Mouse (Mus musculus) limb, embryonic 15.5 days (tissue): ENCODE data around the gene Nccrp1. TPM values are rescaled to one million over a fixed set of nuclear protein-coding genes. Genes with fewer than 3 reads are reported as not detected.
"Not testable (repeated sequence)": the region's sequence is repeated elsewhere in the genome, so short reads cannot be mapped to it uniquely, and the experiment has no call there.

ENCODE experiments used
- ATAC-seq: fragments of 200-750 bp; cut with Nextera tagmentation; 2 replicates; pipeline ENCODE4 v1.8.0; 2017; ENCODE audit warnings: low read depth, moderate TSS enrichment; ENCODE audit not compliant: insufficient number of reproducible peaks, low FRiP score, low TSS enrichment
- H3K27ac ChIP-seq: fragments of 300-500 bp; sonication (generic); 2 replicates; pipeline ENCODE4 v1.5.1; 2015; ENCODE audit warnings: moderate library complexity, mild to moderate bottlenecking, inconsistent platforms
- H3K27me3 ChIP-seq: fragments of 300-500 bp; sonication (generic); 2 replicates; pipeline ENCODE4 v1.6.1; 2015; ENCODE audit warnings: inconsistent platforms
- H3K36me3 ChIP-seq: fragments of 300-500 bp; sonication (generic); 2 replicates; pipeline ENCODE4 v1.6.1; 2015; ENCODE audit warnings: inconsistent platforms
- H3K4me1 ChIP-seq: fragments of 300-500 bp; sonication (generic); 2 replicates; pipeline ENCODE4 v1.6.1; 2015; ENCODE audit warnings: inconsistent platforms
- H3K4me2 ChIP-seq: fragments of 300-500 bp; sonication (generic); 2 replicates; pipeline ENCODE4 v1.6.1; 2015; ENCODE audit warnings: mild to moderate bottlenecking, inconsistent platforms
- H3K4me3 ChIP-seq: fragments of 300-500 bp; sonication (generic); 2 replicates; pipeline ENCODE4 v1.5.1; 2015; ENCODE audit warnings: mild to moderate bottlenecking, inconsistent platforms
- H3K9ac ChIP-seq: fragments of 300-500 bp; sonication (generic); 2 replicates; pipeline ENCODE4 v1.6.1; 2015; ENCODE audit warnings: inconsistent platforms
- H3K9me3 ChIP-seq: fragments of 300-500 bp; sonication (generic); 2 replicates; pipeline ENCODE4 v1.6.1; 2016; ENCODE audit warnings: inconsistent platforms
- WGBS: fragments of 180-500 bp; shearing (Covaris S2); methylation state at CpG from one replicate; pipeline ENCODE4 v1.1.7; 2015; 5-methylcytosine and 5-hydroxymethylcytosine counted together
- polyA plus RNA-seq: library from polyadenylated mRNA; unstranded; fragments of >200 nt; fragmentation: Nextera tagmentation; extraction: Ambion mirVana; gene quantifications from 2 replicates; pipeline ENCODE4 v1.2.1, GENCODE M21; 2015

The Nccrp1 gene
- polyA plus RNA-seq, 1 experiment from 2014 or later, result 1.6 TPM

DNA sequence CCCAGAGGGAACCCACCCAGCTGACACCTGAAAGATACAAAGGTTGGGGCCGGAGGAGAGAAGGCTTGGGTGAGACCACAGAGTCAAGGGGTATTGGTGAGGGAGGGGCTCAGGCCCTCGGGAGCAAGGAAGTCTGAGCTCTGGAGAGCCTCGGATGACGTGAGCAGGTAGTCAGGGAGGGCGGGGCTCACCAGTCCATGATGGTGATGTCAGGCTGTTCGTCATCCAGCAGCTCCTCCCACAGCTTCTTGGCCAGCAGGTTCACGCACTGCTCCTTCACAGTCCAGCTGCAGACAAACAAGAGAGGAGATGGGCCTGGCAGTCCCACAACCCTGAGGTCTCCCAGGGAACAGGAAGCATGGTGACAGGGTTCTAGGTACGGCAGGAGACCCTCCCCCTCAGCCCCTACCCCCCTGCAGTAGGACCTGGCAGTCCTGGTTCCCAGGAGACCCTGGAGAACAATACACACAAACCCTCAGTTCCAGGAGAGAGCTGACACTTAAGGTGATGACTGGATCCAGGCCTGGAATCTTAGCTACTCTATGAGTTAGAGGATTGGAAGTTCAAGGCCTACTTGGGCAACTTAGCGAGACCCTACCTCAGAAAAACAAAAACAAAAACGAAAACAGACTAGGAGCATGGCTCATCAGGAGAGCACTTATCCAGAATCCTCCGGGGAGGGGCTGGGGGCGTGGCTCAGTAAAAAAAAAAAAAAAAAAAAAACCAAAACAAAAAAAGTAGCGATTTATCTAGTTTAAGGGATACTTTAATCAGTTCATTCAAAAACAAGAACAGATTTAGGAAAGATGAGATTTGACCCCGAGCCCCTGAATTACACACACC, 1.8 kb downstream of the Nccrp1 start:
- H3K9ac ChIP-seq, result no peak overlapping the region
- no peak overlapping the region for H3K4me3 ChIP-seq
- H3K36me3 ChIP-seq, result no peaks in the 10 kb centered on the region
- no peaks in the 10 kb centered on the region for H3K9me3 ChIP-seq
- H3K4me1 ChIP-seq, result peaks cover 25% of the 10 kb centered on the region
- no peak overlapping the region for H3K4me2 ChIP-seq
- 33% methylated on average over 14 of the region's 14 CpGs for WGBS
- no peak for ATAC-seq
- H3K27ac ChIP-seq, result no peak overlapping the region
- peaks cover 46% of the 10 kb centered on the region for H3K27me3 ChIP-seq

DNA sequence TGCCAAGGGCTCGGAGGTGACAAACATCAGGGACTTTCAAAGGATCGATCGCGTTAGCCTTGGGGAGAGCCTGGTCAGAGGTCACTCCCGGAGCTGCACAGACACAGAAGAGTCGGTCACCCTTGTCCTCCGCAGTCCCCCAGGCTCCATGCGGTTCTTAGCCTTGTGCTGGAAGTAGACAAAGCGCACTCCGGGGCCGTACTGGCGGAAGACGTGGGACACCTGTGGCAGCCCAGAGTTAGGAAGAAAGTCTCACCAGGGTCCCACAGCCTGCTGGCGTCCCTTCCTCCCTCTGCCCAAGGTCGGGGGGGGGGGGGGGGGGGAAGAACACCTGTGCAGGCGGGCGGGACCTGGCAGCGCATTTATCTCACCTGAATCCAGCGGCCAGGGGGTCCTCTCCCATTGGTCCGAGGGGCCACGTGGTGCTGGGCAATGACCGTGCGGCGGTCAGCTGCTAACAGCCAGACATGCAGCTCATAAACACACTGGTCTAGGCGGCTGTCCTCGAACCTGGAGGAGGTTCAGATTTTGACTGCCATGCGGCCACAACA, 2.9 kb downstream of the Nccrp1 start:
- H3K4me2 ChIP-seq, result no peak overlapping the region
- 5% methylated on average over 26 of the region's 27 CpGs for WGBS
- H3K4me1 ChIP-seq, result peaks cover 25% of the 10 kb centered on the region
- no peak overlapping the region for H3K27ac ChIP-seq
- H3K36me3 ChIP-seq, result no peaks in the 10 kb centered on the region
- H3K9me3 ChIP-seq, result no peaks in the 10 kb centered on the region
- H3K9ac ChIP-seq, result no peak overlapping the region
- no peak for ATAC-seq
- H3K4me3 ChIP-seq, result no peak overlapping the region
- peaks cover 46% of the 10 kb centered on the region for H3K27me3 ChIP-seq

DNA sequence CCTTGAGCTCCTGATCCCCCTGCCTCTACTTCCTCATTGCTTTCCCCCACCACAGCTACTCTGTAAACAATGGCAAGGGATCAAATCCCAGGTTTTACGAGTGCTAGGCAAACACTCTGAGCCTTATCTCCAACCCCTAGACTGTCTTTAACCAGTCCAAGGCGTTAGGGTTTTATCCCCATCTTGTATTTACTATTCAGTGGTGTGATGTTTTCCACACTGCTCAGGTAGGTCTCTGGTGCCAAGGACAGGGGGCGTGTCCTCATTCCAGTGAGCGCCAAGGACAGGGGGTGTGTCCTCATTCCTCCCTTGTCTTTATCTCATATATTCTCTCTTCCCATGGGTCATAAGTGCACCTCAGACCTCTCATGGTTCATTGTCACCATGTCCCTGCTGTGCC, 6.5 kb downstream of the Nccrp1 start, which contains the start of gene Sycn:
TSS of gene Sycn (plus strand) at position 360 of the 400 bp plus-strand sequence.
- Histone ChIP-seq H3K4me3 (no peak within 1 kb of the TSS), H3K36me3 (no peaks in the 10 kb centered on the region), H3K9me3 (no peaks in the 10 kb centered on the region), H3K4me1 (peaks cover 7% of the 10 kb centered on the region; the same call in 1 of the 2 replicates), H3K27ac (no peak within 1 kb of the TSS), H3K27me3 (peaks cover 18% of the 10 kb centered on the region), H3K9ac (no peak within 1 kb of the TSS), H3K4me2 (no peak within 1 kb of the TSS)
- WGBS, result 63% methylated on average over 4 of the region's 4 CpGs
- no peak for ATAC-seq

DNA sequence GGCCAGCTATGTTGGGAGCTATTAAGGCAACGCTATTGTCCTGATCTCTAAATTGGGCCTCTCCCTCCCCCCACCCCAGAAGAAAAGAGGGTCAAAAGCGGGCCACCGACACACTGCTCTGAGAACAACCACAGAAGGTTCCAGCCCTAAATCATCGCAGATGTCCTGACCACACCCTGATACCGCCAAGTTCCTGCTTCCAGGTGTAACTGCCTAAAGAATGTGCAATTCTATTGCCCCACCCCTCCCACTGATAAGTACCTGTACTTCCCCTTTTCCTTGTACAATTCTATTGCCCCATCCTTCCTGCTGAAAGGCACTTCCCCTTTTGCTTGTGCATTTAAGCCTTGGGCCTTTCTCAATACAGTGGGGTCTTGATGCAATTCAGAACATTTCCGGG, 8.2 kb downstream of the Nccrp1 start:
- WGBS, result 87% methylated on average over 6 of the region's 6 CpGs
- not testable (repeated sequence) for H3K4me2 ChIP-seq, H3K27ac ChIP-seq, H3K9me3 ChIP-seq, H3K9ac ChIP-seq, ATAC-seq, H3K4me1 ChIP-seq, H3K4me3 ChIP-seq, H3K36me3 ChIP-seq, H3K27me3 ChIP-seq

DNA sequence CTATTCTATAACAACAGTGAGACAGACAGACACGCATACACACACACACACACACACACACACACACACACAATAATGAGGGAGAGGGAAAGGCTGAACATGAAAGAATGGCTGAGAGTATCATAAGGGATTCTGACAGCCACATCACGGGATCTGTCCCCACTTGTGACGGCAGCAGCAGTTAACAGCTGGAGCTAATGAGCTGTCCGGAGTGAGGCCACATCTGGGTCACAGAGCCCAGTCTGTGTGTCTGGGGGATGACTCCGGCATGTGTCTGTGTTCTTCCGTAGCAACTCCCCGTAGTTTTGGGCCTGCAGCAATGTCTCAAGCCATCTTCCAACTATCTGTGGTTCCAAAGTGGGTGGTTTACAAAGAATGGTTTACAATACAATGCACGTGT, 15.0 kb downstream of the Nccrp1 start:
- Histone ChIP-seq H3K9ac (no peak overlapping the region), H3K27ac (no peak overlapping the region), H3K4me1 (peaks cover 7% of the 10 kb centered on the region; the same call in 1 of the 2 replicates), H3K4me2 (no peak overlapping the region), H3K4me3 (no peak overlapping the region), H3K27me3 (no peaks in the 10 kb centered on the region), H3K9me3 (no peaks in the 10 kb centered on the region), H3K36me3 (no peaks in the 10 kb centered on the region)
- no peak for ATAC-seq
- WGBS, result 47% methylated on average over 8 of the region's 8 CpGs

DNA sequence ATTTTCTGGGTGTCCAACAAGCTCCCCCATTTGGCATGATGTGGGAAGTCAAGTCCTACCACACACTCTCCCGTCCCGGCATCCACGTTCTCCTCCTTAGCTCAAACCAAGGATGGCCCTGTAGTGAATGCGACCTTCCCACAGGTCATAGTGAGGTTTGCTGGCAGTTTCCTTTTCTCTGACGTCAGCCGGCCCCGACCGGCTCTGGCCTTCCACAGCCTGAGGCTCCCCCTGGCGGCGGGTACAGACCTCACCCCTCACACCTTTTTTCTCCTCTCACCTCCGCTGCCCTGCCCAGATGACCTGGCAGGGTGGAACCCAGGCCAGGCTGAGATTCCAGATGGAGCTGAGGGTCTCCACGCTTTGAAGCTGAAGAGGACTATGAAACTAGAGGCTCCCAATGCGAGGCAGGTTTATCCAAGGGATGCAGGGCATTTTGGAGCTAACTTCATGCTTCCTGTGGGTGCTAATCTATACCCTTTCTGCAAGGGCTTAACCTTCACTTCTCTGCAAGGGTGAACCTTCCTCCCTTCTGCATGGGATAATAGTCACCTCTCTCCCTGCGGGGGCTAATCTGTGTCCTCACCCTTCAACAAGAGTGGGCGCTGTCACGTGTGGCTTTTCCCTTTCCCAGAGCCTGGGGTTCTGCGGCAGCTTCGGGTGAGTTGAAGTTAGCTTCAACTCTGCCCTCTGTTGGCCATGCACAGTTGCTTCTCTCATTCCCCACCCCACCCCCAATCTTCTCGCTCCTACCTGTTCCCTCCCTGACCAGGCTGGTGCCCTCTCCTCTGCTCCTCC, 18.9 kb downstream of the Nccrp1 start:
- H3K27me3 ChIP-seq, result no peaks in the 10 kb centered on the region
- no peak overlapping the region for H3K27ac ChIP-seq
- no peak for ATAC-seq
- WGBS, result 5% methylated on average over 19 of the region's 19 CpGs
- no peak overlapping the region for H3K9ac ChIP-seq
- no peaks in the 10 kb centered on the region for H3K36me3 ChIP-seq
- no peak overlapping the region for H3K4me3 ChIP-seq
- no peak overlapping the region for H3K4me2 ChIP-seq
- H3K9me3 ChIP-seq, result no peaks in the 10 kb centered on the region
- peaks cover 7% of the 10 kb centered on the region; the same call in 1 of the 2 replicates for H3K4me1 ChIP-seq

DNA sequence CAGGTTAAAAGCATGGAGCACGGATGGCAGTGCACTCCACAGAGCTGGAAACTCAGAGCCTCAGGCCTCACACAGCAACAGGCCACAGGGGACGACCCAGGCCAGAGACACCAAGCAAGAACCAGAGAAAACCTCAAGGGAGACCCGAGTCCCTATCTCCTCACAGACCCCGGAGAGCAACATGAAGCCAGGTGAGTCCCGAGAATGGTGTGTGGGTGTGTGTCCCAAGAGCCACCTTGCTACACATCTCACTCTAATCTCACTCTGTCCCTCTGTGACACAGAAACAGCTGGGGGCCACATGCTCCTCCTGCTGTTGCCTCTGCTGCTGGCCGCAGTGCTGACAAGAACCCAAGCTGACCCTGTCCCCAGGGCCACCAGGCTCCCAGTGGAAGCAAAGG, 24.5 kb downstream of the Nccrp1 start, which contains the start of gene Ifnl3:
TSS of gene Ifnl3 (plus strand) at position 301 of the 400 bp plus-strand sequence.
- ATAC-seq, H3K36me3 ChIP-seq, H3K4me2 ChIP-seq, H3K4me1 ChIP-seq, H3K9me3 ChIP-seq, H3K27ac ChIP-seq, H3K27me3 ChIP-seq, H3K4me3 ChIP-seq, H3K9ac ChIP-seq: not testable (repeated sequence)
- WGBS, result 62% methylated on average over 5 of the region's 6 CpGs

DNA sequence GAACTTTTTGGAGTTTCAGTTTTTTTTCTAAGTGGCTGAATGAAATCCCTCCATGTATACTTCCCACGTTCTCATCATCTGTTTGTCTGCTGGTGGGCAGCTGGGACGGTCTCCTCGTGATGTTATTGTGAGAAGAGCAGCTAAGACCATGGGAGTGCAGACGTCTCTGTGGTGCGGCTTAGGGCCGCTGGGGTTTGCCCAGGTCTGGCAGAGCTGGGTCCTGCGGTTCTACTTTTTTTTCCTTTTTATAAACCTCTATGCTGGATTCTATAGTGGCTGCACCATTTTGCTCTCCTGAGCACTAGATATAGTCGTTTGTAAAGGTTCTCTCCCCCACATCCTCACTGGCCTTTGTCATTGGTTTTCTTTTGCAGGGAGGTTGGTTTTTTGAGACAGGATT, 35.6 kb downstream of the Nccrp1 start:
- 75% methylated on average over 8 of the region's 8 CpGs for WGBS
- Histone ChIP-seq H3K9ac (no peak overlapping the region), H3K4me1 (no peaks in the 10 kb centered on the region), H3K36me3 (no peaks in the 10 kb centered on the region), H3K9me3 (no peaks in the 10 kb centered on the region), H3K27ac (no peak overlapping the region), H3K4me2 (no peak overlapping the region), H3K27me3 (no peaks in the 10 kb centered on the region), H3K4me3 (no peak overlapping the region)
- ATAC-seq, result no peak

DNA sequence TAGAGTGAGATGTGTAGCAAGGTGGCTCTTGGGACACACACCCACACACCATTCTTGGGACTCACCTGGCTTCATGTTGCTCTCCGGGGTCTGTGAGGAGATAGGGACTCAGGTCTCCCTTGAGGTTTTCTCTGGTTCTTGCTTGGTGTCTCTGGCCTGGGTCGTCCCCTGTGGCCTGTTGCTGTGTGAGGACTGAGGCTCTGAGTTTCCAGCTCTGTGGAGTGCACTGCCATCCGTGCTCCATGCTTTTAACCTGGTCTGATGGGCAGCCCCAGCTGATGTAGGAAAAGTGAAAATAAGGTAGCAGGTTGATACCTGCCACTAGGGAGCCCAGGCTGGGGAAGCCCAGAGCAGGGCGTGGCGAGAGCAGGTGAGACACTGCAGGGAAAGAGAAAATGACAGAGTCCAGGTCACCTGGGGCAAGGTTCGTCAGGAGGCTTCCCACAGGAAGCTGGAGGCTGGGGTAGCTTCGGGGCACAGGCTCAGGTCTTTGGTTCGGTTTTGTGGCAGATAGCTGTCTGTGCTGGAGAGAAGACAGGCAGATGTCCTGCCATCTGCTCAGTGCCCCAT, 36.6 kb downstream of the Nccrp1 start, which contains the start of gene Ifnl2:
TSS of gene Ifnl2 (minus strand) at position 51 of the 570 bp plus-strand sequence.
- 55% methylated on average over 8 of the region's 8 CpGs for WGBS
- not testable (repeated sequence) for ATAC-seq

DNA sequence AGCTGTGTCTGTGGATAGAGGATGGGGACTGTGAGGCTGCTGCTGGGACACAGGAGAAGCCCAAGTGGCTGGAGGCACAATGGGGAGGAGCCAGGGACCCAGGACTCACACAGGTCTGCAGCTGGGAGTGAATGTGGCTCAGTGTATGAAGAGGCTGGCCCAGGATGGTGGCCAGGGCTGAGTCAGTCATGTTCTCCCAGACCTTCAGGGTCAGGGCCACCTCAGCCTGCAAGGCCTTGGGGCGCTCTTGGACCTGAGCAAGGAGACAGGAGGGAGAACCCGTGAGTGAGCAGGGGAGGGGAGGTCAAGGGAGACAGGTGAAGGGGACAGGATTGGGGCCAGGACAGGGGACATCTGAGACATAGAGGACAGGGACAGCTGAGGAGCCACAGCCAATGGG, 37.9 kb downstream of the Nccrp1 start:
- H3K9me3 ChIP-seq, H3K27me3 ChIP-seq, H3K4me1 ChIP-seq, ATAC-seq, H3K27ac ChIP-seq, H3K9ac ChIP-seq, H3K4me3 ChIP-seq, H3K36me3 ChIP-seq, H3K4me2 ChIP-seq: not testable (repeated sequence)
- 62% methylated on average over 2 of the region's 2 CpGs for WGBS

More for the DNA sequence above, 36.6 kb downstream of the Nccrp1 start, which contains the start of gene Ifnl2:
- not testable (repeated sequence) for H3K27me3 ChIP-seq, H3K36me3 ChIP-seq, H3K9me3 ChIP-seq, H3K4me2 ChIP-seq, H3K4me3 ChIP-seq, H3K27ac ChIP-seq, H3K4me1 ChIP-seq, H3K9ac ChIP-seq

DNA sequence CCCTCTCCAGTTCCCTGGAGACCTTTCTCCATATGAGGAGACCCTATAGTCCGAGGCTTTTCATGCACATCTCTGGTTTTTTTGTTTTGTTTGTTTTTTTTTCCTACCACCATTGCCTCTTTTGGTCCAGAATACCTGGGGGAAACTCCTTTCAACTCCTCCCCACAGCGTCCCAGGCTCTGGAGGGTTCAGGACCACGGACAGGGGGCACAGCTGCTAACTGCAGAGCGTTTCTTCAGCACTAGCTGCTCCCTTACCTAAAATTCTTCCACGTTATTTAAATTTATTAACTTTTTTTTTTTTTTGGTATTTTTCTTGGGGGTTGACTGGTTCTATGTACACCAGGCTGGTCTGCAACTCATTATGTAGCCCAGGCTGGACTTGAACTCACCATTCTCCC, 41.5 kb downstream of the Nccrp1 start:
- Histone ChIP-seq H3K4me3 (no peak overlapping the region), H3K9ac (no peak overlapping the region), H3K9me3 (no peaks in the 10 kb centered on the region), H3K36me3 (no peaks in the 10 kb centered on the region), H3K27me3 (no peaks in the 10 kb centered on the region), H3K4me2 (no peak overlapping the region), H3K27ac (no peak overlapping the region), H3K4me1 (no peaks in the 10 kb centered on the region)
- ATAC-seq, result no peak
- WGBS, result 3% methylated on average over 5 of the region's 5 CpGs
